In genomic region chr14:43249611-43250170, GRCm38 (mm10) we compare ENCODE assay signal across 23 mouse cellular contexts. TPM values are rescaled to one million over a fixed set of nuclear protein-coding genes. Genes with fewer than 3 reads are reported as not detected.
A peak's percentile ranks its signal among the peaks of the same experiment; 100 is the strongest.
DNase-seq lines count a peak whose midpoint lies in the region; ATAC-seq and TF ChIP-seq lines count a peak whose summit lies in the region.
"Not testable (repeated sequence)": the region's sequence is repeated elsewhere in the genome, so short reads cannot be mapped to it uniquely, and the experiment has no call there.
"Had no signal": no experiment of that assay in that cellular context is flagged by ENCODE, and none has a peak within 500 bp of the region (broad histone marks: within the 10 kb centered on the region; RNA-seq: fewer than 3 reads in every experiment).

No protein-coding gene starts in this region.

- H3K9ac ChIP-seq in kidney, embryonic 16.5 days (replicated peaks; ENCODE audit: low read length); midbrain, postnatal 0 days (replicated peaks; ENCODE audit: low read length, poor library complexity, severe bottlenecking): not testable (repeated sequence)

- not testable (repeated sequence) for H3K4me3 ChIP-seq in kidney, adult 2 months (ENCODE audit: insufficient read depth, low read depth, low read length); kidney, embryonic 16.5 days (ENCODE audit: low read length); midbrain, postnatal 0 days (ENCODE audit: low read depth, low read length); thymus, adult 2 months (ENCODE audit: control insufficient read depth, insufficient read depth, low read length)

- ATAC-seq in erythroid progenitor cell, adult 5-6 weeks (replicated peaks; ENCODE audit: low FRiP score, poor library complexity, severe bottlenecking) = 0 out of 2 replicates have a peak, but pooled peaks have one; percentile 34
- ATAC-seq in kidney, embryonic 16.5 days (ENCODE audit: low FRiP score, low TSS enrichment) = peak; percentile 59; the same call in 1 of the 2 replicates
- 0 out of 2 replicates have a peak, but pooled peaks have one; percentile 20 for ATAC-seq in midbrain, postnatal 0 days (ENCODE audit: low FRiP score)

- TF ChIP-seq POLR2A in kidney, adult 2 months (IDR thresholded peaks at IDR 0.05; ENCODE audit: low read depth, low read length); thymus, adult 2 months (IDR thresholded peaks at IDR 0.05; ENCODE audit: control insufficient read depth, extremely low read depth, insufficient read depth, low read length, poor library complexity): not testable (repeated sequence)

- 13% methylated on average over 10 of the region's 12 CpGs for WGBS in kidney, adult 2 months
- 6% methylated on average over 9 of the region's 12 CpGs for WGBS in kidney, embryonic 16.5 days
- WGBS in midbrain, postnatal 0 days = 30% methylated on average over 9 of the region's 12 CpGs
- 42% methylated on average over 9 of the region's 12 CpGs for WGBS in thymus, adult 2 months

- H3K4me1 ChIP-seq in kidney, adult 2 months (ENCODE audit: control insufficient read depth, insufficient read depth, low read length); kidney, embryonic 16.5 days (ENCODE audit: insufficient read depth, low read length); midbrain, postnatal 0 days (ENCODE audit: insufficient read depth, low read length); thymus, adult 2 months (replicated peaks; ENCODE audit: control insufficient read depth, insufficient read depth, low read length): not testable (repeated sequence)

- H3K27me3 ChIP-seq in kidney, adult 2 months (replicated peaks; ENCODE audit: control insufficient read depth, insufficient read depth, low read length); kidney, embryonic 16.5 days (ENCODE audit: insufficient read depth, low read length); midbrain, postnatal 0 days (ENCODE audit: insufficient read depth, low read length); thymus, adult 2 months (ENCODE audit: control insufficient read depth, insufficient read depth, low read length): not testable (repeated sequence)

- not testable (repeated sequence) for TF ChIP-seq CTCF in kidney, adult 2 months (conservative IDR thresholded peaks at IDR 0.05; ENCODE audit: insufficient read depth, insufficient read length, low read depth, low read length); midbrain, postnatal 0 days (IDR thresholded peaks at IDR 0.05); thymus, adult 2 months (IDR thresholded peaks at IDR 0.05; ENCODE audit: borderline replicate concordance, control insufficient read depth, extremely low read depth, insufficient read depth, low read length, poor library complexity)

- peak; percentile 25 for DNase-seq in gastrocnemius, postnatal 25 days
- peak; percentile 43 for DNase-seq in kidney, adult 2 months
- peak; percentile 33 to 40 for DNase-seq in kidney, postnatal 4 days
- DNase-seq in midbrain, postnatal 0 days (ENCODE audit: low spot score) = not testable (repeated sequence)
- peak; percentile 15 for DNase-seq in thymus, adult 2 months

- not testable (repeated sequence) for H3K36me3 ChIP-seq in kidney, adult 2 months (ENCODE audit: control insufficient read depth, insufficient read depth, low read length); kidney, embryonic 16.5 days (ENCODE audit: insufficient read depth, low read length); midbrain, postnatal 0 days (ENCODE audit: insufficient read depth, low read length); thymus, adult 2 months (ENCODE audit: control insufficient read depth, insufficient read depth, low read length)

- H3K9me3 ChIP-seq in kidney, embryonic 16.5 days (ENCODE audit: low read length); midbrain, postnatal 0 days (ENCODE audit: low read length): not testable (repeated sequence)

- peak overlapping the region; percentile 45; the same call in 1 of the 2 replicates for H3K27ac ChIP-seq in kidney, adult 2 months (ENCODE audit: insufficient read depth, low read depth, low read length)
- H3K27ac ChIP-seq in kidney, embryonic 16.5 days (ENCODE audit: low read length); midbrain, postnatal 0 days (ENCODE audit: low read depth, low read length); thymus, adult 2 months (ENCODE audit: control insufficient read depth, insufficient read depth, low read length): not testable (repeated sequence)

- not testable (repeated sequence) for H3K4me2 ChIP-seq in kidney, embryonic 16.5 days (replicated peaks; ENCODE audit: low read depth, low read length); midbrain, postnatal 0 days (ENCODE audit: low read depth, low read length, poor library complexity, severe bottlenecking)

RNA-seq across cellular contexts. Expression of gene Gm8126, which starts 8.8 kb away (rescaled TPM):
- not detected in 2 replicates for total RNA-seq in erythroid progenitor cell, adult 5-6 weeks (2015; ENCODE audit: low replicate concordance)
- not detected in 2 replicates for total RNA-seq in erythroid progenitor cell, adult 5-6 weeks (2017; ENCODE audit: low replicate concordance)
- not detected for total RNA-seq in gastrocnemius, postnatal 25 days (2021)
- 0.39 and 0.50 TPM in 2 replicates for polyA plus RNA-seq in kidney, adult 2 months (2012; rRNA removed)
- not detected in 2 replicates for polyA plus RNA-seq in kidney, embryonic 16.5 days (2015; fragmentation: Nextera tagmentation; extraction: Ambion mirVana)
- total RNA-seq in midbrain, postnatal 0 days (2014; rRNA removed) = not detected in 2 replicates
- polyA plus RNA-seq in midbrain, postnatal 0 days (2015; fragmentation: Nextera tagmentation; extraction: Ambion mirVana) = not detected in 2 replicates
- 0.07 TPM in 1 of 2 replicates, not detected in the other for polyA plus RNA-seq in thymus, adult 2 months (2012; rRNA removed)
- total RNA-seq: adrenal gland, adult 18-20 months; adrenal gland, postnatal 14 days; gastrocnemius, adult 8-10 months; granulocyte monocyte progenitor cell, adult 5-6 weeks; heart, postnatal 36 days had no signal
- polyA plus RNA-seq: activated CD4-positive, CD25-positive, alpha-beta regulatory T cell, adult 4 months; embryonic facial prominence, embryonic 10.5 days; embryonic facial prominence, embryonic 14.5 days; forebrain, embryonic 10.5 days; forebrain, embryonic 14.5 days; heart, embryonic 13.5 days; heart, postnatal 0 days; hindbrain, embryonic 11.5 days; hindbrain, embryonic 15.5 days had no signal

RNA-seq across cellular contexts. Expression of gene Gm8122, which starts 14.6 kb away (rescaled TPM):
- not detected in 2 replicates for total RNA-seq in erythroid progenitor cell, adult 5-6 weeks (2015; ENCODE audit: low replicate concordance)
- not detected in 2 replicates for total RNA-seq in erythroid progenitor cell, adult 5-6 weeks (2017; ENCODE audit: low replicate concordance)
- total RNA-seq in gastrocnemius, postnatal 25 days (2021) = not detected
- polyA plus RNA-seq in kidney, adult 2 months (2012; rRNA removed) = 0.06 and 0.10 TPM in 2 replicates
- polyA plus RNA-seq in kidney, embryonic 16.5 days (2015; fragmentation: Nextera tagmentation; extraction: Ambion mirVana) = not detected in 2 replicates
- not detected in 2 replicates for total RNA-seq in midbrain, postnatal 0 days (2014; rRNA removed)
- not detected in 2 replicates for polyA plus RNA-seq in midbrain, postnatal 0 days (2015; fragmentation: Nextera tagmentation; extraction: Ambion mirVana)
- not detected in 2 replicates for polyA plus RNA-seq in thymus, adult 2 months (2012; rRNA removed)
- total RNA-seq: adrenal gland, adult 18-20 months; adrenal gland, postnatal 14 days; CH12.LX; gastrocnemius, adult 8-10 months; granulocyte monocyte progenitor cell, adult 5-6 weeks; heart, postnatal 36 days had no signal
- polyA plus RNA-seq: activated CD4-positive, CD25-positive, alpha-beta regulatory T cell, adult 4 months; embryonic facial prominence, embryonic 10.5 days; embryonic facial prominence, embryonic 14.5 days; forebrain, embryonic 10.5 days; forebrain, embryonic 14.5 days; heart, embryonic 13.5 days; heart, postnatal 0 days; hindbrain, embryonic 11.5 days; hindbrain, embryonic 15.5 days; Patski had no signal

RNA-seq across cellular contexts. Expression of gene Gm9732, which starts 25.1 kb away (rescaled TPM):
- total RNA-seq in erythroid progenitor cell, adult 5-6 weeks (2015; ENCODE audit: low replicate concordance) = not detected in 2 replicates
- not detected in 2 replicates for total RNA-seq in erythroid progenitor cell, adult 5-6 weeks (2017; ENCODE audit: low replicate concordance)
- total RNA-seq in gastrocnemius, postnatal 25 days (2021) = not detected
- polyA plus RNA-seq in kidney, adult 2 months (2012; rRNA removed) = 0.08 and 0.30 TPM in 2 replicates
- polyA plus RNA-seq in kidney, embryonic 16.5 days (2015; fragmentation: Nextera tagmentation; extraction: Ambion mirVana) = not detected in 2 replicates
- 0.24 TPM in 1 of 2 replicates, not detected in the other for total RNA-seq in midbrain, postnatal 0 days (2014; rRNA removed)
- polyA plus RNA-seq in midbrain, postnatal 0 days (2015; fragmentation: Nextera tagmentation; extraction: Ambion mirVana) = not detected in 2 replicates
- polyA plus RNA-seq in thymus, adult 2 months (2012; rRNA removed) = not detected in 2 replicates
- total RNA-seq: adrenal gland, adult 18-20 months; adrenal gland, postnatal 14 days; gastrocnemius, adult 8-10 months; granulocyte monocyte progenitor cell, adult 5-6 weeks; heart, postnatal 36 days had no signal
- polyA plus RNA-seq: embryonic facial prominence, embryonic 10.5 days; embryonic facial prominence, embryonic 14.5 days; forebrain, embryonic 10.5 days; forebrain, embryonic 14.5 days; heart, embryonic 13.5 days; heart, postnatal 0 days; hindbrain, embryonic 11.5 days; hindbrain, embryonic 15.5 days had no signal

RNA-seq across cellular contexts. Expression of gene Gm8127, which starts 43.9 kb away (rescaled TPM):
- not detected in 2 replicates for total RNA-seq in erythroid progenitor cell, adult 5-6 weeks (2015; ENCODE audit: low replicate concordance)
- not detected in 2 replicates for total RNA-seq in erythroid progenitor cell, adult 5-6 weeks (2017; ENCODE audit: low replicate concordance)
- total RNA-seq in gastrocnemius, postnatal 25 days (2021) = not detected
- polyA plus RNA-seq in kidney, adult 2 months (2012; rRNA removed) = not detected in 2 replicates
- polyA plus RNA-seq in kidney, embryonic 16.5 days (2015; fragmentation: Nextera tagmentation; extraction: Ambion mirVana) = not detected in 2 replicates
- total RNA-seq in midbrain, postnatal 0 days (2014; rRNA removed) = not detected in 2 replicates
- polyA plus RNA-seq in midbrain, postnatal 0 days (2015; fragmentation: Nextera tagmentation; extraction: Ambion mirVana) = not detected in 2 replicates
- polyA plus RNA-seq in thymus, adult 2 months (2012; rRNA removed) = not detected in 2 replicates
- total RNA-seq: adrenal gland, adult 18-20 months; adrenal gland, postnatal 14 days; CH12.LX; gastrocnemius, adult 8-10 months; granulocyte monocyte progenitor cell, adult 5-6 weeks; heart, postnatal 36 days had no signal
- polyA plus RNA-seq: activated CD4-positive, CD25-positive, alpha-beta regulatory T cell, adult 4 months; embryonic facial prominence, embryonic 10.5 days; embryonic facial prominence, embryonic 14.5 days; forebrain, embryonic 10.5 days; forebrain, embryonic 14.5 days; heart, embryonic 13.5 days; heart, postnatal 0 days; hindbrain, embryonic 11.5 days; hindbrain, embryonic 15.5 days; Patski had no signal
